Mouse (Mus musculus) thymus, postnatal 10 days (tissue): ENCODE data around the gene Gtpbp3.
A peak's percentile ranks its signal among the peaks of the same experiment; 100 is the strongest.

Experiments
- DNase-seq, 2 experiments: peaks; one replicate each; pipeline ENCODE4 v3.0.0; 2021; ENCODE audit warnings: low spot score in 2 of 2

Gene Gtpbp3

GRCm38 (mm10) chr8:71469411-71469810, 18.5 kb upstream of the Gtpbp3 start:
- DNase-seq = peak; percentile 59 to 71

GRCm38 (mm10) chr8:71470146-71470912, 17.6 kb upstream of the Gtpbp3 start:
- DNase-seq = no peak

GRCm38 (mm10) chr8:71470913-71471255, 17.0 kb upstream of the Gtpbp3 start:
- DNase-seq = no peak

GRCm38 (mm10) chr8:71471861-71472260, 16.0 kb upstream of the Gtpbp3 start:
- no peak for DNase-seq

GRCm38 (mm10) chr8:71472601-71473386, 15.1 kb upstream of the Gtpbp3 start:
- no peak for DNase-seq

GRCm38 (mm10) chr8:71474344-71474743, 13.6 kb upstream of the Gtpbp3 start:
- DNase-seq = no peak

- DNase-seq = no peak
Observed at GRCm38 (mm10) chr8:71474785-71475701, 12.9 kb upstream of the Gtpbp3 start.

- DNase-seq = no peak
Observed at GRCm38 (mm10) chr8:71475702-71476075, 12.2 kb upstream of the Gtpbp3 start.

- DNase-seq = peak; percentile 74 to 77
Observed at GRCm38 (mm10) chr8:71476099-71476940, 11.6 kb upstream of the Gtpbp3 start.

GRCm38 (mm10) chr8:71477196-71477845, 10.6 kb upstream of the Gtpbp3 start:
- peak in 1 of 2 experiments; percentile 44 for DNase-seq

GRCm38 (mm10) chr8:71478943-71479342, 9.0 kb upstream of the Gtpbp3 start:
- no peak for DNase-seq

- DNase-seq = peak in 1 of 2 experiments; percentile 70
Observed at GRCm38 (mm10) chr8:71483932-71484331, 4.0 kb upstream of the Gtpbp3 start.

GRCm38 (mm10) chr8:71484736-71485135, 3.2 kb upstream of the Gtpbp3 start:
- DNase-seq = no peak

GRCm38 (mm10) chr8:71485142-71486135, 2.5 kb upstream of the Gtpbp3 start, which contains the start of gene Ano8:
Gene Ano8 (minus strand): TSS chr8:71485963.
- DNase-seq = peak; percentile 72 to 75

- no peak for DNase-seq
Observed at GRCm38 (mm10) chr8:71486136-71486529, 1.8 kb upstream of the Gtpbp3 start.

GRCm38 (mm10) chr8:71488454-71488853, 551 bp downstream of the Gtpbp3 start:
- DNase-seq = peak; percentile 85 to 89

GRCm38 (mm10) chr8:71495039-71495438, 7.1 kb downstream of the Gtpbp3 start:
- DNase-seq = peak; percentile 59 to 84

GRCm38 (mm10) chr8:71495811-71496210, 7.9 kb downstream of the Gtpbp3 start:
- DNase-seq = no peak

GRCm38 (mm10) chr8:71496481-71496880, 8.6 kb downstream of the Gtpbp3 start:
- DNase-seq = no peak
